Mouse (Mus musculus) myocyte (in vitro differentiated cells): ENCODE data around the gene Tiam1.

Experiments
- E2F4 ChIP-seq: IDR thresholded peaks from one replicate; pipeline ENCODE4 v1.6.1; 2011; ENCODE audit warnings: mild to moderate bottlenecking, control low read depth, moderate library complexity; ENCODE audit not compliant: insufficient read depth
- MYOD1 ChIP-seq, 3 experiments: IDR thresholded peaks; one replicate each; pipeline ENCODE4 v1.6.1; 2011; ENCODE audit warnings: control low read depth in 2 of 3, low read depth in 2 of 3, mild to moderate bottlenecking in 2 of 3, moderate library complexity in 1 of 3; ENCODE audit not compliant: insufficient read length in 2 of 3, control insufficient read depth in 1 of 3
- POLR2A ChIP-seq: IDR thresholded peaks from one replicate; pipeline ENCODE4 v1.6.1; 2011; ENCODE audit warnings: low read depth, mild to moderate bottlenecking, control low read depth, moderate library complexity; ENCODE audit not compliant: insufficient read length

DNA sequence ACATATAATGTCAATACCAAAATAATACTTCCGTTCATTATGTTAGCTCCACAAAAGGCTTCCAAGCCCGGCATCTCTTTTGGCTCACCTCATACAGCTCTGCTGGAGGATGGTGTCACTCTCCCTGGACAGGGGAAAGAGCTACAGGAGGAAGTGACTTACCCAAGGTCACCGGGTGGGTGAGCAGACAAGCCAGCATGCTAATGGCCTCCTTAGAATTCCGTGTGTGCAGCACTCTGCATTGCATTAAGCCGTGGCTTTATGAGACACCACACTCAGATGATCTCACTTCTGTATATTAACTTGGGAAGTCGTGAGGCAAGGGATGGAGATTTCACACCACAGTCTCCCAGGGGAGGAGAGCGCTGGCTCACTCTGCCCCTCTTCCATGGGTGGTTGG lies 248.3 kb downstream of the Tiam1 start:
- TF ChIP-seq MYOD1 (IDR thresholded peaks at IDR 0.05; ENCODE audit: control insufficient read depth in 1 of 3, insufficient read length in 2 of 3, low read depth in 2 of 3) (no peak), POLR2A (no peak), E2F4 (no peak)
